Mouse (Mus musculus): Measurements from ENCODE around the gene Samd7. TPM values are rescaled to one million over a fixed set of nuclear protein-coding genes. Genes with fewer than 3 reads are reported as not detected.

The Samd7 gene
- polyA plus RNA-seq, 1 experiment from 2014 or later: not detected

DNA sequence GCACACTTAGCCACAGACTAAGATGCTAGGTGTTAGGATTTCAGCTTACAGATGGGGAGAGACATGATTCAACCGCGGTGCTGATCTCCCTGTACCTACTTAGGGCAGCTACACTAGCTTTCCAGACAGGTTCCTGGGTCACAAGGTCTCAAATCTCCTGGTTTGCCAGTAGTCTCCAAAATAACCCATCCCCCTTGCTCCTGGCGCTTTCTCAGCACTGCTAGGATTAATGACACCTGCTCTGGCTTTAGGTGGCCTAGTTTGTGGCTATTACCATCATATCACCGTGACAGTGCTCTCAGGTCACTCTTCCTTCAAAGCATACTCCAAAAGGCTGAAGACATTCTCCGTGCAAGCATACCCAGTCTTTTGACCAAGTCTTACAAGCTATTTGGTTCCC lies 17.0 kb upstream of the Samd7 start:
- ATAC-seq (replicated peaks; ENCODE audit: insufficient number of reproducible peaks, low FRiP score, low TSS enrichment, low read depth) (no peak), DNase-seq (ENCODE audit: low spot score) (no peak)
- Histone ChIP-seq H3K4me3 (ENCODE audit: low read depth, low read length) (no peak overlapping the region), H3K4me2 (ENCODE audit: low read depth, low read length) (no peak overlapping the region), H3K9me3 (replicated peaks; ENCODE audit: control insufficient read depth, low read length) (no peaks in the 10 kb centered on the region), H3K36me3 (replicated peaks; ENCODE audit: control insufficient read depth, insufficient read depth, low read depth, low read length) (no peaks in the 10 kb centered on the region), H3K4me1 (ENCODE audit: control insufficient read depth, insufficient read depth, low read length) (no peaks in the 10 kb centered on the region), H3K27ac (replicated peaks; ENCODE audit: low read depth, low read length) (no peak overlapping the region), H3K9ac (replicated peaks; ENCODE audit: low read length) (no peak overlapping the region), H3K27me3 (ENCODE audit: control insufficient read depth, insufficient read depth, low read length) (no peaks in the 10 kb centered on the region)
- 88% methylated on average over 5 of the region's 5 CpGs for WGBS

- DNase-seq (ENCODE audit: low spot score) (peak; percentile 29), ATAC-seq (replicated peaks; ENCODE audit: insufficient number of reproducible peaks, low FRiP score, low TSS enrichment, low read depth) (no peak)
- no peak overlapping the region for H3K4me2 ChIP-seq (ENCODE audit: low read depth, low read length)
- no peak overlapping the region for H3K9ac ChIP-seq (replicated peaks; ENCODE audit: low read length)
- WGBS: 65% methylated on average over 9 of the region's 9 CpGs
- no peaks in the 10 kb centered on the region for H3K27me3 ChIP-seq (ENCODE audit: control insufficient read depth, insufficient read depth, low read length)
- no peak overlapping the region for H3K27ac ChIP-seq (replicated peaks; ENCODE audit: low read depth, low read length)
- no peaks in the 10 kb centered on the region for H3K4me1 ChIP-seq (ENCODE audit: control insufficient read depth, insufficient read depth, low read length)
- no peaks in the 10 kb centered on the region for H3K36me3 ChIP-seq (replicated peaks; ENCODE audit: control insufficient read depth, insufficient read depth, low read depth, low read length)
- no peak overlapping the region for H3K4me3 ChIP-seq (ENCODE audit: low read depth, low read length)
- H3K9me3 ChIP-seq (replicated peaks; ENCODE audit: control insufficient read depth, low read length): no peaks in the 10 kb centered on the region
Measured at GRCm38 (mm10) chr3:30736809-30737208, 9.3 kb upstream of the Samd7 start.

DNA sequence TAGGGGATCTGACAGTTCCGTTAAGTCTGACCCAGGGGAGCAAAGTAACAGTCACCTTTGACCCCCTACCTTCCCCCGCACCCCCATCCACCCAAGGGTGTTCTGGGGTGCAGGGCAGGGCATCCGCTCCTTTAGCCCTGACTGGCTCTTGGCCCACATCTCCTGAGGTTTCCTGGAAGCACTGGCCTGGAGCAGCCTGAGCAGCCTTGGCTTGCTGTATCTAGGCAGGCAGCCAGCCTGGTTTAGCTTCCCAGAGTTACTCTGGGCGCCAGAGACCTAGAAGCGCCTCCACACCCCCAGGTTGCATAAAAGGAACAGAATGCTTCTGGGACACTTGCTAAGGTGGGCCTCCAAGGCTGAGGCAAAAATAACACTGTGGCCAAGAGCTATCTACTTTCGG lies 4.8 kb upstream of the Samd7 start:
- DNase-seq (ENCODE audit: low spot score): no peak
- no peaks in the 10 kb centered on the region for H3K4me1 ChIP-seq (ENCODE audit: control insufficient read depth, insufficient read depth, low read length)
- H3K9me3 ChIP-seq (replicated peaks; ENCODE audit: control insufficient read depth, low read length): no peaks in the 10 kb centered on the region
- H3K27me3 ChIP-seq (ENCODE audit: control insufficient read depth, insufficient read depth, low read length): no peaks in the 10 kb centered on the region
- H3K36me3 ChIP-seq (replicated peaks; ENCODE audit: control insufficient read depth, insufficient read depth, low read depth, low read length): no peaks in the 10 kb centered on the region
- H3K4me3 ChIP-seq (ENCODE audit: low read depth, low read length): no peak overlapping the region
- WGBS: 87% methylated on average over 6 of the region's 6 CpGs
- no peak overlapping the region for H3K4me2 ChIP-seq (ENCODE audit: low read depth, low read length)
- H3K27ac ChIP-seq (replicated peaks; ENCODE audit: low read depth, low read length): no peak overlapping the region
- no peak; the same call in 1 of the 2 replicates for ATAC-seq (replicated peaks; ENCODE audit: insufficient number of reproducible peaks, low FRiP score, low TSS enrichment, low read depth)
- no peak overlapping the region for H3K9ac ChIP-seq (replicated peaks; ENCODE audit: low read length)

GRCm38 (mm10) chr3:30742891-30743290 lies 3.2 kb upstream of the Samd7 start:
- H3K27me3 ChIP-seq (ENCODE audit: control insufficient read depth, insufficient read depth, low read length): no peaks in the 10 kb centered on the region
- H3K4me3 ChIP-seq (ENCODE audit: low read depth, low read length): no peak overlapping the region
- H3K27ac ChIP-seq (replicated peaks; ENCODE audit: low read depth, low read length): no peak overlapping the region
- no peak overlapping the region for H3K4me2 ChIP-seq (ENCODE audit: low read depth, low read length)
- DNase-seq (ENCODE audit: low spot score) (no peak), ATAC-seq (replicated peaks; ENCODE audit: insufficient number of reproducible peaks, low FRiP score, low TSS enrichment, low read depth) (no peak)
- no peaks in the 10 kb centered on the region for H3K36me3 ChIP-seq (replicated peaks; ENCODE audit: control insufficient read depth, insufficient read depth, low read depth, low read length)
- 87% methylated on average over 7 of the region's 7 CpGs for WGBS
- H3K4me1 ChIP-seq (ENCODE audit: control insufficient read depth, insufficient read depth, low read length): no peaks in the 10 kb centered on the region
- H3K9me3 ChIP-seq (replicated peaks; ENCODE audit: control insufficient read depth, low read length): no peaks in the 10 kb centered on the region
- no peak overlapping the region for H3K9ac ChIP-seq (replicated peaks; ENCODE audit: low read length)

DNA sequence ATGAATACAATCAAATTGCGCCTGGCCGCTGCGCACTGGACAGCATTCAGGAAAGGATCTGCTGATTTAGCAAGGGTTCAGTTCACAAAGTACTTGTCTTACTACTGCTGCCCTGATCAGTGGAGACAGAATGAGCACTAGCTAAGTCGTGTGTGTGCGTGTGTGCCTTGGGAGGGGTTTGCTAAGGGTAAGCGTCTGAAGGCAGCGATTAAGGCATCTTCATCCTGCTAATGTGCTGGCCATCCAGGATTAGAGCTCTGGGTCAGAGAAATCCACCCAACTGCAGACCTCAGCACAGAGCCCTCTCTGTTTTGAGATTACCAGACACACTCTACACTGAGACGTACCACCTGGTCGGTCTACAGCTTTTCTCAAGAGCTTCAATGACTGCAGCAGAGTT lies 2.2 kb downstream of the Samd7 start:
- Histone ChIP-seq H3K9me3 (replicated peaks; ENCODE audit: control insufficient read depth, low read length) (no peaks in the 10 kb centered on the region), H3K36me3 (replicated peaks; ENCODE audit: control insufficient read depth, insufficient read depth, low read depth, low read length) (no peaks in the 10 kb centered on the region), H3K27ac (replicated peaks; ENCODE audit: low read depth, low read length) (no peak overlapping the region), H3K27me3 (ENCODE audit: control insufficient read depth, insufficient read depth, low read length) (no peaks in the 10 kb centered on the region), H3K4me2 (ENCODE audit: low read depth, low read length) (no peak overlapping the region), H3K9ac (replicated peaks; ENCODE audit: low read length) (no peak overlapping the region), H3K4me1 (ENCODE audit: control insufficient read depth, insufficient read depth, low read length) (no peaks in the 10 kb centered on the region), H3K4me3 (ENCODE audit: low read depth, low read length) (no peak overlapping the region)
- ATAC-seq (replicated peaks; ENCODE audit: insufficient number of reproducible peaks, low FRiP score, low TSS enrichment, low read depth): no peak
- 91% methylated on average over 9 of the region's 9 CpGs for WGBS
- no peak for DNase-seq (ENCODE audit: low spot score)

DNA sequence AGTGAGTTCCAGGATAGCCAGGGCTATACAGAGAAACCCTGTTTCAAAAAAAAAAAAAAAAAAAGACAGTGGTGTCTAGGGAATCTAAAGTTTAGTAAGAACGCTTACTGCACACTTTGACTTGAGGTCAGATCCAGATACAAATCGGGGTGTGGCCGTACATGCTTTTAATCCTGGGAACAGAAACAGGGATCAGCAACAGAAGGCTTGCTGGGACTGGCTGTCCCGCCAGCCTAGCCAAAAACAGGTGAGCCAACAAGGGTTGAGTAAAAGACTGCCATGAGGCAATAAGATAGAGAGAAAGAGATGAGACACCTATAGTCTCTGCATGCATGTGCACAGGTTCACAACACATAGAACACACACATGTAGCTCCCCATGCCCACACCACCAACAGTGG lies 8.6 kb downstream of the Samd7 start:
- no peak overlapping the region for H3K27ac ChIP-seq (replicated peaks; ENCODE audit: low read depth, low read length)
- H3K4me1 ChIP-seq (ENCODE audit: control insufficient read depth, insufficient read depth, low read length): no peaks in the 10 kb centered on the region
- H3K9ac ChIP-seq (replicated peaks; ENCODE audit: low read length): no peak overlapping the region
- no peaks in the 10 kb centered on the region for H3K9me3 ChIP-seq (replicated peaks; ENCODE audit: control insufficient read depth, low read length)
- DNase-seq (ENCODE audit: low spot score) (no peak), ATAC-seq (replicated peaks; ENCODE audit: insufficient number of reproducible peaks, low FRiP score, low TSS enrichment, low read depth) (no peak)
- WGBS: 87% methylated on average over 4 of the region's 4 CpGs
- no peak overlapping the region for H3K4me3 ChIP-seq (ENCODE audit: low read depth, low read length)
- no peak overlapping the region for H3K4me2 ChIP-seq (ENCODE audit: low read depth, low read length)
- no peaks in the 10 kb centered on the region for H3K27me3 ChIP-seq (ENCODE audit: control insufficient read depth, insufficient read depth, low read length)
- H3K36me3 ChIP-seq (replicated peaks; ENCODE audit: control insufficient read depth, insufficient read depth, low read depth, low read length): no peaks in the 10 kb centered on the region

- Histone ChIP-seq H3K4me2 (ENCODE audit: low read depth, low read length) (no peak overlapping the region), H3K4me3 (ENCODE audit: low read depth, low read length) (no peak overlapping the region), H3K4me1 (ENCODE audit: control insufficient read depth, insufficient read depth, low read length) (no peaks in the 10 kb centered on the region), H3K9ac (replicated peaks; ENCODE audit: low read length) (no peak overlapping the region), H3K27ac (replicated peaks; ENCODE audit: low read depth, low read length) (no peak overlapping the region), H3K9me3 (replicated peaks; ENCODE audit: control insufficient read depth, low read length) (no peaks in the 10 kb centered on the region), H3K36me3 (replicated peaks; ENCODE audit: control insufficient read depth, insufficient read depth, low read depth, low read length) (no peaks in the 10 kb centered on the region), H3K27me3 (ENCODE audit: control insufficient read depth, insufficient read depth, low read length) (no peaks in the 10 kb centered on the region)
- 76% methylated on average over 4 of the region's 4 CpGs for WGBS
- ATAC-seq (replicated peaks; ENCODE audit: insufficient number of reproducible peaks, low FRiP score, low TSS enrichment, low read depth): no peak
- no peak for DNase-seq (ENCODE audit: low spot score)
Measured at GRCm38 (mm10) chr3:30764877-30765276, 18.8 kb downstream of the Samd7 start.

GRCm38 (mm10) chr3:30765311-30766027 lies 19.4 kb downstream of the Samd7 start:
- H3K27me3 ChIP-seq (ENCODE audit: control insufficient read depth, insufficient read depth, low read length): no peaks in the 10 kb centered on the region
- H3K4me2 ChIP-seq (ENCODE audit: low read depth, low read length): no peak overlapping the region
- H3K9ac ChIP-seq (replicated peaks; ENCODE audit: low read length): no peak overlapping the region
- H3K4me3 ChIP-seq (ENCODE audit: low read depth, low read length): no peak overlapping the region
- 76% methylated on average over 10 of the region's 10 CpGs for WGBS
- no peaks in the 10 kb centered on the region for H3K36me3 ChIP-seq (replicated peaks; ENCODE audit: control insufficient read depth, insufficient read depth, low read depth, low read length)
- H3K9me3 ChIP-seq (replicated peaks; ENCODE audit: control insufficient read depth, low read length): no peaks in the 10 kb centered on the region
- H3K4me1 ChIP-seq (ENCODE audit: control insufficient read depth, insufficient read depth, low read length): no peaks in the 10 kb centered on the region
- no peak overlapping the region for H3K27ac ChIP-seq (replicated peaks; ENCODE audit: low read depth, low read length)
- no peak; the same call in 1 of the 2 replicates for ATAC-seq (replicated peaks; ENCODE audit: insufficient number of reproducible peaks, low FRiP score, low TSS enrichment, low read depth)
- DNase-seq (ENCODE audit: low spot score): peak; percentile 10

All from embryonic facial prominence, embryonic 11.5 days (tissue).